Mouse (Mus musculus) erythroblast, embryonic 14.5 days (primary cell): Measurements from ENCODE around the gene Myo5a.

ENCODE experiments used
- GATA1 ChIP-seq: IDR thresholded peaks from 2 replicates; pipeline ENCODE4 v1.6.1; 2012; ENCODE audit warnings: low read length, inconsistent platforms, mixed read lengths
- TAL1 ChIP-seq: IDR thresholded peaks from 3 replicates; pipeline ENCODE4 v1.6.1; 2012; ENCODE audit warnings: low read length, inconsistent platforms, mixed read lengths

GRCm38 (mm10) chr9:75197297-75197696, 126.5 kb downstream of the Myo5a start:
- TF ChIP-seq GATA1, result no peak
- no peak for TF ChIP-seq TAL1
